Mouse (Mus musculus) brain, adult 2 months (tissue): ENCODE results near the gene Gpr61.
A peak's percentile ranks its signal among the peaks of the same experiment; 100 is the strongest.

Experiments
- DNase-seq: peaks from one replicate; pipeline ENCODE4 v3.0.0; 2011; ENCODE audit warnings: low read depth, low spot score

The Gpr61 gene

DNA sequence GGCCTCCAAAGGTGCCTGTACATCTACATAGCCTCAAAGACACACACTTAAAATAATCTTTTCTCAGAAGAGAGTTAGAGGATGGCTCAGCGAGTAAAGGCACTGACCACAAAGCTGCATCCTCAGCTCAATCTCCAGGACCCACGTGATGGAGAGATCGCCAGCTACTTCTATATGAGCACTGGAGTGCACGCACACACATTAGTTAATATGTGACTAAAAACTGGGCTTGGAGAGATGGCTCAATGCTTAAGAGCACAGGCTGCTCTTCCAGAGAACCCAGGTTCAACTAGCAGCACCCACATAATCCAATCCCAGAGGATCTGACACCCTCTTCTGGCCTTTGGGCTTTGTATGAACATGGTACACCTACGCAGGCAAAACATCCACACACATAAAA, 23.5 kb downstream of the Gpr61 start:
- no peak for DNase-seq

DNA sequence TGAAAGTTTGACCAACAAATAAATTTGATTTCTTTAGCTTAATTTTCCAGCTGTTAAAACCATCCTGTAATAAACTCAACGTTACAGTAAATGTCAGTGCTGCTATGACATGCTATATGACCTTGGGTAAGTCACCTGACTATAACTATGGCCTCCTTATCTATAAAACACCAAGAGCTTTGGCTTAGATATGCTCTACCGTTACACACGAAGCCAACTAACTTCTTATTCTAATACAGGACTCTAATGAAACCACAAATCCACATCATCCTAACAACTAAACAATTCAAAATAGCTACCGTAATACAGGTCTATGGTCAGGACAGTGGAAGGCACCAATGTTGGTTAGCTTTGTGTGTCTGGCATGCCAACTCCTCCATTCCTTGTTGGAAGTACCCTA, 24.9 kb downstream of the Gpr61 start:
- DNase-seq: no peak

DNA sequence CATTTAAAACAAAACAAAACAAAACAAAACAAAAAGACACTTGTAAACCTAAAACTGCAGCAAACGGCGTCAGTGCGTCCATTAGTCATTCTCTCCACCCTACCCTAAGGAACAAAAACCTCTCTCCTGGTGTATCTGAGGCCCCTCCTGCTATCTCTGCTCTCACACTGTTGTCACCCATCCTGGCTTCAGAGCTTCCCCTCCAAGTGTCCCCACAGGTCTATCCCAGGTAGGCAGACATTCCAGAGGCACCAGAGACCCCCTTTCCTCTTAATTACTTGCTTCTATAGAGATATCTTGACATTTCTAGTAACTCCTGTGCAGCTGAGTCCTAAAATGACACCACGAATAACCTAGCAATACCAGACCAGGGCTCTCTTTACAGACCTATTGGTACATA, 25.3 kb downstream of the Gpr61 start:
- no peak for DNase-seq

DNA sequence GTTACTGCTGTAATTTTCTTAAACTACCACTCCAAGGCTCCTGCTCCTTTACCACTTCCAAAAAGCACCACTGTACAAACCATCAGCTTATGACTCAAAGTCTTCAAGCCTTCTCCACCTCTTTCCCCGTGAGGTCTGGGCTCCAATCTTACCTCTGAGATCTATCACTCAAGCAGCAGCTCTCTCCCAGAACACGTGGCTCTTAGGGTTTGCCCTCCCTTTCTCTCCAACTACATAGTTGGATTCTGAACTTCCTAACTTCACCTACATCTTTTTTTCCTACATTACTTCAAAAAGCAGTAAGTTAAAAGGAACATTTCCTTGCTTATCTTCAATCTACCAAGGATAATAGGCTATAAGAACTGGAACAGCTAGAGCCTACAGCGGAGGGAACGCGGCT, 26.2 kb downstream of the Gpr61 start:
- no peak for DNase-seq

DNA sequence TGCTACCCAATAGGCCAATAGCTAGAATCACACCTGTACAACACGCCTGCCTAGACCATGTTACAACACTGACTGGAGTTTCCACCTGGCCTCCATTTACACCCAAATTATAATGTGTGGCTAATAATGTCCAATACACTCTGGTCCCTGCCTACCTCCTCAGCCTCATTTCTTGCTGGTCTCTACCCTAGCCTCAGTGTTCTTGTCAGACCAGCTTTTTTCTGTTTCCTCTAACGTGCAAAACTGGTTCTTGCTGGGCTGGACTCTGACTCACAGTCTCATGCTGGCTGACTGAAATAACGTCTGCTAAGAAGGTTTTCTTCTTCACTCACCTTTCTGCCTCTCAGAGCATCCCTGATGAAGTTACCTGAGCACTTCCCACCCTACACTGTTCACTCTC, 28.4 kb downstream of the Gpr61 start:
- no peak for DNase-seq

DNA sequence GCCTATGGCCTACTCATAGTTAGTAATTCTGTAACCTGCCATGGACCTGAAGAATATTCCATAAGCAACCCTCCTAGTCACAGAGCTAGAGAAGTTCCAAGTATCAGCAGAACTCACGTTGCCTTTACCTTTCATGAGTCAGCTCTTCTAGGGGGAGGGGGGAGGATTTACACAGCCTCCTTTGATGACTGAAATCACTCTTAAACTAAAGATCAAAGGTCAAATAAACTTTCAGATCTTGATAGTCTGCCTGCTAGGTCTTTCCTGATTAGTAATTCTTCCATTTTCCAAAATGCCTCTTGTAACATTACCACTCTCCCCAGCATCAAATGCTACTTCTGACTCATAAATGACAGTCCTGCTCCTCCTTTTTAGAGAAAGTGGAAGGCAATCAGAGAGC, 30.6 kb downstream of the Gpr61 start:
- DNase-seq: no peak

DNA sequence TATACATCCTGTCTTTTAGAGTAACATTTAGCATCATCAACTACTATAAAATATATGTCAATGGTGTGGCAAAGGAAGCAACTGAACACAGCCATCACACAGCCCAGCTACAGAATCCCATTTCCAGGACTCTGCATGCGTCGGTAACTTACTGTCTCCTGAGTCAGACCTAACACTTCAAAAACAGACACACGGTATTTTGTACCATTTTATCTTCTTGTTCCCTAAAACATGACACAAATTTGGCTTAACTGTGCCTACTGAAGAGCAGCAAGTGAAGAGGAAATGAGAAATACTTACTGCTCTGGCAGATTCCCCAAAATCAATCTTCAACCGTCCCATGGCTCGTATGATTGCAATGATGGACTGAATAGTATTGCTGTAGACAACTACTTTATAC, 31.4 kb downstream of the Gpr61 start:
- peak; percentile 35 for DNase-seq

DNA sequence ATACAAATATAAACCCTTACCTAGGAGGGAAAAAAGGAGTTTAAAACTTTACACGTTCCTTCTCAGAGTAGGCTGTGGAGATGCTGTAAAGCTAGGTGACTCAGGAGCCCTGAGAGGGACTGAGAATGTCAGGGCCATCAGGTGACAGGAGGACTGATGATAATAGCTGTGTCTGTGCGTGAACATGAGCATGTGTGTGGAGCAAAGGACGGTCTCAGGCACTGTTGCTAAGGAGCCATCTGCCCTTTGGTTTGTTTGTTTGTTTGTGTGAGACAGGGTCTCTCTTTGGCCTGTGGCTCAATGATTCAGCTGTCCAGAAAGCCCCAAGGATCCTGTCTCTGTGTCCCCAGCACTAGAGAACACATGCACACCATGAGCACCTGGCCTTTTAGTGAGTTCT, 33.6 kb downstream of the Gpr61 start:
- DNase-seq: no peak

DNA sequence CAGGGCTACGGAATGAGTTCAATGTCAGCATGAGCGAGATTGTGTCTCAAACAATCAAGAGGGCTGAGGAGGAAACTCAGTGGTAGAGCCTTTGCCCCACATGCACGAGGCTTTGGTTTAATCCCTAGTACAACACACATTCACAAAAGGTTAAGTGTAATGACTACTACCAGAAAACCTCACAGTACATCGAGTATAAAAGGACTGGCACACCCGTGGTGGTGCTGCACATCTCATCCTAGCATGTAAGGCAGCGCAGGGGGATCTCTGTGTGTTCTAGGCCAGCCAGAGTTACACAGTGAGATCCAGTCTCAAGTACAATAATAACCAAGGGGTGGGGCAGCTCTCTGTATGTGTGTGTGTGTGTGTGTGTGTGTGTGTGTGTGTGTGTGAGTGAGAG, 37.2 kb downstream of the Gpr61 start:
- DNase-seq: no peak

DNA sequence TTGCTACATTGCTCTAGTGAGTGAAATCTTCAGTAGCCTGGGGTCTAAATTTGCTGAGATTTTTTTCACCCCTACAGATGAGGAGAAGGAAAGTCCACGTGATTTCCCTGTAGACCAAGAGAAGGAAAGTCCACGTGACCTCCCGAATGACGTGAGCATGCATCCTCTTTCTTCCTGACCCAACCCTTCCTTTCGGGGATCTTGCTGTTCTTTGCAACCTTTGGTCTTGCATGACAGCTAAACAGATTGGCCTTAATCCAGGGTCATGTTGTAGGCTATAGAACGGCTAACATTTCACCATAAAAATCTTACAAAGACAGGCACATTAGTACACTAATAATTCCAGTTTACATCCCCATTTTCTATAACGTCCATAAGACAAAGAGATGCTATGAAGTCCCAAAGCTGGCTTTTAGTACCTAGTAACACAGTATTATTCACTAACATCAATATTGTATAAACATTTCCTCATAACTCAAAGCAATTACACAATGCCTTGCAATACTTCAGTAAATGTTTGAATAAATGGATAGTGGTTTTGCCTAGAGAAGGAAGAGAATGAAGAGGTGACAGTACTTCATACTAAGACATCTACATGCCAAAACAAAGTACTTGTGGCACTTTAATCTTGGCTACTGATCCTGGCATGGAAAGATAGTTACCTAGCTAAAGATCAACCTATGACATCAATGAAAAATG, 40.9 kb downstream of the Gpr61 start:
- DNase-seq: no peak

DNA sequence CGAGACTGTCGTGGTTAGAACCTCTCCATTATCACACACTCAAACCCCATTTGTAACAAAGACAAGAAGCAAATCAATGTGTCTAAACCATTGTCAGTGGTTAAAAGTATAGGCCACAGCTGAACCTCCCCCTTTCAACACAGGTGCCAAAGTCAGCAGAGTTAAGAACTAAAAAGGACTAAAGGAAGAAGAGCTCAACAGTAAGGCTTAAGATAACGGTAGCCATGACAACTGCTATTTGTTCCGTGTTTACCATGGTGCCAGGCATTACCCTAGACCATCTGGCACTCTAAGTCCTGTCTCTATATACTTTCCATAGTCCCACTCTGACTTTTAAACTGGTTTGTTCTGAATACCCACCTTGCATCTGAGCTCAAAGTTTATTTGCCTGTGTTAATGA, 42.0 kb downstream of the Gpr61 start:
- DNase-seq: peak; percentile 45

DNA sequence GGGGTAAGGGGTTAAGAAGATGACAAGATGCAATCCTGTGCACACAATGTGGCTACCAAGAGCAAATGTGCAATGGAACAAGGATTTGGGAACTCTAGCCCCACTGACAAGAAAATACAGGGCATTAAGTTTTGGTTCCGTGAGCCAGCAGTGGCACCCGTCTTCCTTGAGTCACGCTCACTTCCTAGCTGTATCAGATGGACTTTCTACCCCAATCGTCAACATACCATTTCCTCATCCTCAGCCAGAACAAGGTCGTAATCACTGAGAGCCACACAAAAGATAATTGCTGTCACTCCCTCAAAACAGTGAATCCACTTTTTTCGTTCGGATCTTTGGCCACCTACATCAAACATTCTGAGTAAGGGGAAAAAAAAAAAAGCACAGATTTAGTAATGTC, 42.4 kb downstream of the Gpr61 start:
- no peak for DNase-seq

DNA sequence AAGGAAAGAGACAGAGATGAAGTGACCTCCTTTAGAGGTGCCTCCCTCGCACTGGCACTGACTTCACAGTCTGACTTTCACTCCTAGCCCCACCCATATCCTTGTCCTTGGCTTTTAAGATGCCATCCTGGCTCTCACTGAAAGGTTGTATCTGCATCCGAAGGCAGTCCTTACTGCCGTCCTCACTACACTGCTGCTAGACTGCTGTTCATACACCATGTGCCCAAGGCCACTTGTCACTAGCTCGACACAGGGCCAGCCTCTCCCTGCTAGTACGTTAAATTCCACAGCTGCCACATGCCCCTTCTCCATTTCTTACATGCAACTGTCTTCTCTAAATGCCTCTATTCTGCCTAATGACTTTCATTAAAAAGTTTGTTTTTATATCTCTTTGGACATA, 43.4 kb downstream of the Gpr61 start:
- DNase-seq: no peak

DNA sequence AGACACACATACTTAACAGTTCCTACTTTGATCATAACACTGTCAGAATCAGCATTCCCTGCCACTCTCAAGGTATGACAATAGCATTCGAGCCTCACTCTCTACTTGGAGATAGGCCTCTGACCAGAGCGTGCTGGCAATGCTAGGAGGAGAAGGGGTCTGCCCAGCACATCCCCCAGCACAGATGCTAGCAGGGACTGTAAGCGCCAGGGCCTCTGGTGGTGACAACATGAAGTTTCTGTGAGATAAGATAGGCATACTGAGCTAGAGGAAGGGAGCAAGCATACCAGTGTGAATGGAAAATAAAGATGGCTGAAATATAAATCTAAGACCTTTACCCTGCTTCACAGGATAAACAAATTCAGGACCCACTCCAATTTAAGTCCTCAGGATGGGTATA, 49.4 kb downstream of the Gpr61 start:
- no peak for DNase-seq

DNA sequence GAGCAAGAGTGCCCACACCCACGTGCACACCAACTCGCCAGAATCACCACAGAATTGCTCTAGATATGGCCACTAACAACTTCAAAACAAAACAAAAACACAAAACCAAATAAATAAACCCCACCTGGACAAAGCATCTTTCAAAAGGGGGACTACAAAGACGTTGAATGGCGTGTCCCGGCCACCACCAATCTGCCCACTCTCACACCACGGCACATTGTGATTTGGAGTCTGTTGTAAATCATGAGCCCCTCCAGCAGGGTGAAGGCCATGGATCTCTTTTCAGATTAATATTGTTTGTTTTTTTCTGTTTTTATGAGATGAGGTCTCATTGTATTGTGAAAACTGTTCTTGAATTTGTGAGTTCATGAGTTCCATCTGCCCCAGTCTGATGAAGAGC, 52.6 kb downstream of the Gpr61 start:
- DNase-seq: no peak

DNA sequence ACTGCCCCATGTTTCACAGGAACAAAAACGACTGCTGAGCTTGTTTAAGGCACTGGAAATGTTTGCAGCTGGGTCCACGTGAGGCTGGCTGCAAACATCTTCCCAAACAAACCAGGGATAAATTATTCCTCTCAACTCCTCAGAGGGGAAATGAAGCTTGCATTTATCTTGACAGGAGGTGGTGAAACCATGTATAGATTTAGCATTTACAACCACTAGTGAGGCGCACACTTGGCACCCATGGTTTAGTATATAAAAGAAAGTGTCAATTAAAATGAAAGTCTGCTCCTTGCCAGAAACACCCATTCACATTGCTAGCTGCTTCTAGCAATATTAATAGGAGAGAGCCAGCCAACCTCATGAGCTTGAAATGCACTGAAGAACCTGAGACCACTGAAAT, 53.1 kb downstream of the Gpr61 start:
- DNase-seq: peak; percentile 74
